Mouse (Mus musculus) lung, adult 2 months (tissue): Measurements from ENCODE around the gene Zfp949. TPM values are rescaled to one million over a fixed set of nuclear protein-coding genes. Genes with fewer than 3 reads are reported as not detected.
"Not testable (repeated sequence)": the region's sequence is repeated elsewhere in the genome, so short reads cannot be mapped to it uniquely, and the experiment has no call there.

Source experiments
- DNase-seq: peaks from one replicate; pipeline ENCODE4 v3.0.0; 2022
- H3K4me1 ChIP-seq: fragments of 200-500 bp; 2 replicates; pipeline ENCODE4 v1.6.1; 2011; ENCODE audit warnings: low read length; ENCODE audit not compliant: control insufficient read depth, insufficient read depth
- H3K4me3 ChIP-seq: fragments of 200-500 bp; replicated peaks from 2 replicates; pipeline ENCODE3; 2011; ENCODE audit warnings: low read depth, mild to moderate bottlenecking, control low read depth, low read length; ENCODE audit errors: extremely low read depth
- CTCF ChIP-seq: fragments of 200-500 bp; IDR thresholded peaks from 2 replicates; pipeline ENCODE4 v1.5.1; 2011; ENCODE audit warnings: mild to moderate bottlenecking, low read length, control low read depth; ENCODE audit not compliant: insufficient read depth
- POLR2A ChIP-seq: fragments of 200-500 bp; IDR thresholded peaks from 2 replicates; pipeline ENCODE4 v1.6.1; 2011; ENCODE audit warnings: low read depth, mild to moderate bottlenecking, control low read depth, low read length, borderline replicate concordance; ENCODE audit errors: extremely low read depth
- WGBS: fragments of 180-500 bp; shearing (Covaris S2); methylation state at CpG from one replicate; pipeline ENCODE4 v1.1.7; 2018; 5-methylcytosine and 5-hydroxymethylcytosine counted together
- polyA plus RNA-seq: library from polyadenylated mRNA; depleted of rRNA; stranded (reverse); fragments of >200 nt; gene quantifications from 2 replicates; pipeline ENCODE4 v1.2.3, GENCODE M21; 2012

The Zfp949 gene
- polyA plus RNA-seq, 1 experiment = 5.5 TPM

GRCm38 (mm10) chr9:88539546-88540224, 8.1 kb upstream of the Zfp949 start:
- H3K4me3 ChIP-seq = no peak overlapping the region
- no peak for DNase-seq
- TF ChIP-seq CTCF = no peak
- no peak for TF ChIP-seq POLR2A
- no peaks in the 10 kb centered on the region for H3K4me1 ChIP-seq
- WGBS = 58% methylated on average over 5 of the region's 5 CpGs

GRCm38 (mm10) chr9:88542816-88543215, 5.0 kb upstream of the Zfp949 start:
- Histone ChIP-seq H3K4me1 (no peaks in the 10 kb centered on the region), H3K4me3 (no peak overlapping the region)
- WGBS = 14% methylated on average over 2 of the region's 2 CpGs
- DNase-seq = no peak
- TF ChIP-seq CTCF = no peak
- TF ChIP-seq POLR2A = no peak

GRCm38 (mm10) chr9:88545534-88545933, 2.3 kb upstream of the Zfp949 start:
- DNase-seq = no peak
- no peak overlapping the region for H3K4me3 ChIP-seq
- H3K4me1 ChIP-seq = no peaks in the 10 kb centered on the region; the same call in 1 of the 2 replicates
- 40% methylated on average over 3 of the region's 3 CpGs for WGBS
- TF ChIP-seq POLR2A (no peak), CTCF (no peak)

- 2% methylated on average over 2 of the region's 2 CpGs for WGBS
- H3K4me3 ChIP-seq = no peak overlapping the region
- DNase-seq = peak; percentile 49
- no peaks in the 10 kb centered on the region; the same call in 1 of the 2 replicates for H3K4me1 ChIP-seq
- TF ChIP-seq CTCF (peak; percentile 52; the same call in 1 of the 2 replicates), POLR2A (no peak)
These were observed 1.7 kb upstream of the Zfp949 start for GRCm38 (mm10) chr9:88546166-88546565.

- Histone ChIP-seq H3K4me1 (no peaks in the 10 kb centered on the region; the same call in 1 of the 2 replicates), H3K4me3 (no peak overlapping the region)
- no peak for TF ChIP-seq POLR2A
- no peak for TF ChIP-seq CTCF
- WGBS = 52% methylated on average over 8 of the region's 8 CpGs
- DNase-seq = no peak
These were observed 1.2 kb upstream of the Zfp949 start for GRCm38 (mm10) chr9:88546657-88547056.

DNA sequence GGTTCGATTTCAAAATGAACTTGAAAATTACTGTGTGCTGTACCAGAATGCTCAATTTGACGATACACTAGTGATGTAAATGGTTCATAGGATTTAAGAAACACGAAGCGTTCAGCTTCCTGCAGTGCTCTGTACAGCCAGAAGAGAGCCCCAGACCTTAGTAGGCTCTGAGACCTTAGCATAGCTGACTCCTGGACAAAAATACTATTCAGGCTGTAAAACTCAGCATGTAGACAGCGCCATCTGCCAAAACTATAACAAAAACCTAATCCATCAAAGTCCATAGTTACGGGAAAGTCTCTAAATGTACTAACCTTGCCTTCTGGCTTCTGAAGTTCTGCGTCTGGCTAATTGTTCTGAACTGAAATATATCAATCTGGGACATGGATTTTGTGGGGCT, 550 bp upstream of the Zfp949 start:
- H3K4me1 ChIP-seq = no peaks in the 10 kb centered on the region; the same call in 1 of the 2 replicates
- WGBS = 10% methylated on average over 7 of the region's 7 CpGs
- peak; percentile 22; the same call in 1 of the 2 replicates for TF ChIP-seq CTCF
- TF ChIP-seq POLR2A = no peak
- peak overlapping the region; percentile 100 for H3K4me3 ChIP-seq
- DNase-seq = peak; percentile 10

DNA sequence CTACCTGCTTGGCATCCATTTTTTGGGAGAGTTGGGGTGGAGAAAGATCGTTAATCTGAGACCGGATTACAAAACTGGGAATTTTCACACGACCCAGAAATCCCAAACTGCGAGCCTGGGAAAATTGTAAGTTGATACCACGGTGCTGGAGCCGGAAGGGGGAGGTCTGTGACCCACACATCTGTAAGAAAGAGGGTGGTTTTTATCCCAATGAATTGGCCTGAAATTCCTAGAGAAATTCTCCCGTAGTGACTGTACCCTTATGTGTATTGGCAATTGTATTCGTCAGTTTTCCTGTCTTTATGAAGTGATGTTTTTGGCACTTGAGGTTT, 760 bp downstream of the Zfp949 start:
- TF ChIP-seq POLR2A (no peak), CTCF (no peak)
- Histone ChIP-seq H3K4me3 (peak overlapping the region; percentile 100), H3K4me1 (no peaks in the 10 kb centered on the region; the same call in 1 of the 2 replicates)
- WGBS = under 1% methylated on average over 8 of the region's 8 CpGs
- no peak for DNase-seq

DNA sequence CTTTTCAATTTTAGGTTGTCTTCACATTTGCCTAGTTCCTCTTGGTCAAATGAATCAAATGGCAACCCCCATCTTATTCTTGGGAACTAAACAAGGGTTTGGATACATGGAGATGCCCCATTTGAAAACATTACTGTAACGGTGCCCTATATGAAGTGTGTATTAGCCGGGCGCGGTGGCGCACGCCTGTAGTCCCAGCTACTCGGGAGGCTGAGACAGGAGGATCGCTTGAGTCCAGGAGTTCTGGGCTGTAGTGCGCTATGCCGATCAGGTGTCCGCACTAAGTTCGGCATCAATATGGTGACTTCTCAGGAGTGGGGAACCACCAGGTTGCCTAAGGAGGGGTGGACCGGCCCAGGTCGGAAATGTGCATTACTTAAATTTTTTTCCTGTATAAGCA, 5.3 kb downstream of the Zfp949 start:
- H3K4me1 ChIP-seq = no peaks in the 10 kb centered on the region; the same call in 1 of the 2 replicates
- TF ChIP-seq CTCF = no peak
- no peak for TF ChIP-seq POLR2A
- DNase-seq = no peak
- H3K4me3 ChIP-seq = no peak overlapping the region
- WGBS = 98% methylated on average over 14 of the region's 14 CpGs

- TF ChIP-seq CTCF = no peak
- no peak for TF ChIP-seq POLR2A
- DNase-seq = no peak
- no peak overlapping the region for H3K4me3 ChIP-seq
- no peaks in the 10 kb centered on the region; the same call in 1 of the 2 replicates for H3K4me1 ChIP-seq
- WGBS = 82% methylated on average over 4 of the region's 4 CpGs
These were observed 10.3 kb downstream of the Zfp949 start for GRCm38 (mm10) chr9:88558146-88558545.

DNA sequence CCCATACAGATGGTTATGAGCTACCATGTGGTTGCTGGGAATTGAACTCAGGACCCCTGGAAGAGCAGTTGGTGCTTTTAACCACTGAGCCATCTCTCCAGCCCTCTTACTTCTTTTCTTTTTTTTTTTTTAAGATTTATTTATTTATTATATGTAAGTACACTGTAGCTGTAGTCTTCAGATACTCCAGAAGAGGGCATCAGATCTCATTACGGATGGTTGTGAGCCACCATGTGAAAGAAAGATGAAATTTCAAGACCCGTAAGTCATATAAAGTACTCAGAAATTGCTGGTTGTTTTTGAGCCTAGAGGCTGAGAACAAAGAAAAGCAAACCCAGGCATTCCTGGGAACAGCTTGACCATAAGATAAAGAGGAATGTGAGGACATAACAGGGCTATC, 13.7 kb downstream of the Zfp949 start:
- not testable (repeated sequence) for H3K4me3 ChIP-seq, DNase-seq, H3K4me1 ChIP-seq
- 87% methylated on average over 2 of the region's 2 CpGs for WGBS

GRCm38 (mm10) chr9:88570471-88570870, 22.7 kb downstream of the Zfp949 start:
- 96% methylated on average over 3 of the region's 3 CpGs for WGBS
- H3K4me1 ChIP-seq, DNase-seq, H3K4me3 ChIP-seq: not testable (repeated sequence)

DNA sequence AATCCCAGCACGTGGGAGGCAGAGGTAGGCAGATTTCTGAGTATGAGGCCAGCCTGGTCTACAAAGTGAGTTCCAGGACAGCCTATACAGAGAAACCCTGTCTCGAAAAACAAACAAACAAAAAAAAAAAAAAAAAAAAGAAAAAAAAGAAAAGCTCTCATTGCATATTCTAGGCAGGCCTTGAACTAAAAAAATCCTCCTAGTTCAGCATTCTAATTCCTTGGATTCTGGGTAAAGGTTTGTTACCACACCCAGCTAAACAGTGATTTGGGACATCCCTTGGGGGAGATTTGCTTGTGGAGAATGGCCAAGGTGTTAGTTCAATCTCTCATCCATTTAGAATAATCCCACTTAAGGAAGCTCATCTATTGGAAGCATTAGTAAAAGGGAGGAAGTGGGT, 32.8 kb downstream of the Zfp949 start, which contains the start of gene Trim43a:
Gene Trim43a, plus strand, starts transcription at position 301 of the 400 bp plus-strand sequence.
- DNase-seq, H3K4me1 ChIP-seq, H3K4me3 ChIP-seq: not testable (repeated sequence)
- 65% methylated on average over 2 of the region's 2 CpGs for WGBS

- 76% methylated on average over 6 of the region's 6 CpGs for WGBS
- DNase-seq, H3K4me1 ChIP-seq, H3K4me3 ChIP-seq: not testable (repeated sequence)
These were observed 45.9 kb downstream of the Zfp949 start for GRCm38 (mm10) chr9:88593708-88594107.

GRCm38 (mm10) chr9:88599206-88600162, 51.7 kb downstream of the Zfp949 start:
- DNase-seq = peak; percentile 100
- 2% methylated on average over 47 of the region's 50 CpGs for WGBS
- H3K4me3 ChIP-seq = not testable (repeated sequence)

More at GRCm38 (mm10) chr9:88599206-88600162, 51.7 kb downstream of the Zfp949 start:
- not testable (repeated sequence) for H3K4me1 ChIP-seq
